Mouse (Mus musculus) adrenal gland, postnatal 25 days (tissue): ENCODE data around the gene Hcar2. TPM values are rescaled to one million over a fixed set of nuclear protein-coding genes. Genes with fewer than 3 reads are reported as not detected.

Experiments
- DNase-seq: peaks from one replicate; pipeline ENCODE4 v3.0.0; 2021; ENCODE audit warnings: mixed read lengths
- total RNA-seq: library from RNA; stranded (reverse); gene quantifications from 2 replicates; pipeline ENCODE4 v1.2.3, GENCODE M21; 2021

Gene Hcar2
- total RNA-seq, 1 experiment from 2014 or later, result 1.4 TPM

GRCm38 (mm10) chr5:123862374-123863350 is 2.6 kb downstream of the Hcar2 start:
- DNase-seq, result no peak

GRCm38 (mm10) chr5:123858798-123859197 is 6.5 kb downstream of the Hcar2 start:
- DNase-seq, result no peak

GRCm38 (mm10) chr5:123854511-123854910 is 10.8 kb downstream of the Hcar2 start:
- no peak for DNase-seq

GRCm38 (mm10) chr5:123853877-123854504 is 11.3 kb downstream of the Hcar2 start:
- no peak for DNase-seq

- no peak for DNase-seq
These were observed 13.9 kb downstream of the Hcar2 start for GRCm38 (mm10) chr5:123851398-123851797.

GRCm38 (mm10) chr5:123844316-123844715 is 21.0 kb downstream of the Hcar2 start:
- DNase-seq, result no peak

- no peak for DNase-seq
These were observed 21.5 kb downstream of the Hcar2 start for GRCm38 (mm10) chr5:123843816-123844215.

GRCm38 (mm10) chr5:123842935-123843282 is 22.4 kb downstream of the Hcar2 start:
- no peak for DNase-seq

- DNase-seq, result no peak
These were observed 22.9 kb downstream of the Hcar2 start for GRCm38 (mm10) chr5:123842221-123842934.

- DNase-seq, result no peak
These were observed 27.9 kb downstream of the Hcar2 start for GRCm38 (mm10) chr5:123837371-123837770.

- peak; percentile 13 for DNase-seq
These were observed 30.5 kb downstream of the Hcar2 start for GRCm38 (mm10) chr5:123834836-123835235.

- no peak for DNase-seq
These were observed 33.0 kb downstream of the Hcar2 start for GRCm38 (mm10) chr5:123832309-123832708.

- no peak for DNase-seq
These were observed 37.6 kb downstream of the Hcar2 start for GRCm38 (mm10) chr5:123827659-123828091.

GRCm38 (mm10) chr5:123822706-123823105 is 42.6 kb downstream of the Hcar2 start:
- no peak for DNase-seq

- no peak for DNase-seq
These were observed 44.1 kb downstream of the Hcar2 start for GRCm38 (mm10) chr5:123821264-123821571.

- no peak for DNase-seq
These were observed 44.6 kb downstream of the Hcar2 start for GRCm38 (mm10) chr5:123820501-123821263.

GRCm38 (mm10) chr5:123818941-123819577 is 46.2 kb downstream of the Hcar2 start:
- no peak for DNase-seq

- DNase-seq, result no peak
These were observed 48.4 kb downstream of the Hcar2 start for GRCm38 (mm10) chr5:123816891-123817290.
